Mouse (Mus musculus) gastrocnemius, postnatal 36 days (tissue): ENCODE measurements around the gene Rhox3a2. TPM values are rescaled to one million over a fixed set of nuclear protein-coding genes. Genes with fewer than 3 reads are reported as not detected.
"Not testable (repeated sequence)": the region's sequence is repeated elsewhere in the genome, so short reads cannot be mapped to it uniquely, and the experiment has no call there.

ENCODE experiments used
- DNase-seq, 2 experiments: peaks; one replicate each; pipeline ENCODE4 v3.0.0; 2022
- intact Hi-C: fragments of 180-260 bp; cut with DNase I; formaldehyde crosslinking; loops from one replicate; pipeline ENCODE4 v1.15.1; 2025
- long read RNA-seq, 2 experiments: library from polyadenylated mRNA; stranded (forward); transcript quantifications; one replicate each; pipeline ENCODE4 v2.0.0; 2021
- total RNA-seq, 2 experiments: library from RNA; stranded (reverse); gene quantifications; 2 replicates each; pipeline ENCODE4 v1.2.3; 2021

Rhox3a2 gene
- not detected for total RNA-seq
- long read RNA-seq, experiment 1, result 0 reads
- long read RNA-seq, experiment 2, result 0 reads

DNA sequence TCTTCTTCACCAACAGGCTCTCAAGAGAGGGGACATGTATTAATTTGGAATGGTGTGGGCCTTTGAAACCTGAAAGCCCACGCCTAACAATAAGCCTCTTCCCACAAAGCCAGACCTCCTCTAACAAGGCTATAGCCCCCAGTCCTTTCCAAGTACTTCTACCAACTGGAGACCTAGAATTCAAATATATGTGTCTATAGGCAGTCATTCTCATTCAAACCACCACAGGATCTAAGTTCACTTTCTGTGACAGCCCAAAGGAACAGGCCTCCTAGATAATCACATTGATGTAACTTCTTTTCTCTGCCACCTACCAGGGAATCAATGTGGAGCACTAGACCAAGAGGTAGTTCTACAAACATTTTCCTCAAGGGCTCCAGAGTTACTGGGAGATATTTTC is at the start of gene Rhox3a2:
Gene Rhox3a2 (plus strand): TSS at position 301 of the 400 bp plus-strand sequence.
- DNase-seq, intact Hi-C loops: not testable (repeated sequence)

DNA sequence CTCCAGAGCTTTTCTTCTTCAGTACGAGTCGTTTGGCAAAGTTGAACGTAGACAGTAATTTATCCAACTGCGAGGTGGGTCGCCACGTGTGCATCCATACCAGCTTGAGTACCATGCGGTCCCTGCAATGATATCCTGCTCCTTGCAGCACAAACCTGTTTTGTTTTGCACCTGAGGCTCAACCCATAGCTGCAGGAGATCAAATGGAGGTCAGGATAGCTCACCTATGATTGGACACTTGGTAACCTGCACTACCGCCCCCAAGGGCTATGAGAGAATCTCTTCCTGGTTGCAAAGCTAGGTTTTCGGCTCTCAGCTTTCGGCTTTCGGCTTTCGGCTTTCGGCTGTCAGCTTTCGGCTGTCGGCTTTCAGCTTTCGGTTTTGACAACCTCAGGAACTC is 10.7 kb downstream of the Rhox3a2 start, which contains the start of gene Rhox4a2:
Gene Rhox4a2 (plus strand): TSS at position 301 of the 400 bp plus-strand sequence.
- DNase-seq, intact Hi-C loops: not testable (repeated sequence)

DNA sequence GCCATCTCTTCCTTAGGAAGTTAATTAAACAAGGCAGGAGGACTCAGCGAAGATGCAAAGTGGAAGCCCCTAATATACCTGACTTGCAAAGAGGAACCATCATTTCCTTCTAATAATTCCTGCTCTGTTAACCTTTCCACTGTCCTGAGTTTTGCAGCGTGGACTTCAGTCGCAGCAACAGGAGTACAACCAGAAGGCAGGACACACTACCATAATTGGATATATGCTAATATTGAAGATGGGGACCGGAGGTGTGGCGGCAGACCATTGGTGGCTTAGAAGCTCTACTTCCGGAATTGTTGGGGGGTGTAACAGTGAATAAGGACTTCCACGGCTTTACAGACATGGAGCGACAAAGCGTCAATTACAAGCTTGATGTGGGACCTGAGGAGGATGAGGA is 31.9 kb downstream of the Rhox3a2 start, which contains the start of gene Rhox2b:
Gene Rhox2b (plus strand): TSS at position 301 of the 400 bp plus-strand sequence.
- intact Hi-C loops, DNase-seq: not testable (repeated sequence)

DNA sequence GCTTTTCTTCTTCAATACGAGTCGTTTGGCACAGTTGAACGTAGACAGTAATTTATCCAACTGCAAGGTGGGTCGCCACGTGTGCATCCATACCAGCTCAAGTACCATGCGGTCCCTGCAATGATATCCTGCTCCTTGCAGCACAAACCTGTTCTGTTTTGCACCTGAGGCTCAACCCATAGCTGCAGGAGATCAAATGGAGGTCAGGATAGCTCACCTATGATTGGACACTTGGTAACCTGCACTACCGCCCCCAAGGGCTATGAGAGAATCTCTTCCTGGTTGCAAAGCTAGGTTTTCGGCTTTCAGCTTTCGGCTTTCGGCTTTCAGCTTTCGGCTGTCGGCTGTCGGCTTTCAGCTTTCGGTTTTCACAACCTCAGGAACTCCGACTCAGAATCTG is 52.4 kb downstream of the Rhox3a2 start, which contains the start of gene Rhox4b:
Gene Rhox4b (plus strand): TSS at position 301 of the 400 bp plus-strand sequence.
- intact Hi-C loops, DNase-seq: not testable (repeated sequence)

Other genes starting within 250 kb of the Rhox3a2 start
- not detected for gene Akap14, start 211.2 kb upstream of the Rhox3a2 start, total RNA-seq
- gene Ndufa1, start 188.9 kb upstream of the Rhox3a2 start, total RNA-seq, result 100 to 1,000 TPM; 353 to 410 TPM
- 1 to 10 TPM; 1.9 to 3.4 TPM for gene Rnf113a1, start 188.8 kb upstream of the Rhox3a2 start, total RNA-seq
- gene Gm9, start 169.0 kb upstream of the Rhox3a2 start, total RNA-seq, result not detected
- not detected for gene Rhox1, start 157.8 kb upstream of the Rhox3a2 start, total RNA-seq
- gene Rhox2a, start 135.1 kb upstream of the Rhox3a2 start, total RNA-seq, result not detected
- gene Rhox3a, start 130.1 kb upstream of the Rhox3a2 start, total RNA-seq, result not detected
- gene Rhox4a, start 114.7 kb upstream of the Rhox3a2 start, total RNA-seq, result not detected
- not detected for gene Rhox4a2, start 10.8 kb downstream of the Rhox3a2 start, total RNA-seq
- gene Rhox2b, start 32.0 kb downstream of the Rhox3a2 start, total RNA-seq, result not detected
- gene Rhox4b, start 52.5 kb downstream of the Rhox3a2 start, total RNA-seq, result not detected
- not detected for gene Rhox2c, start 73.7 kb downstream of the Rhox3a2 start, total RNA-seq
- not detected for gene Rhox3c, start 78.6 kb downstream of the Rhox3a2 start, total RNA-seq
- not detected for gene Rhox4c, start 100.3 kb downstream of the Rhox3a2 start, total RNA-seq
- not detected for gene Rhox2d, start 113.4 kb downstream of the Rhox3a2 start, total RNA-seq
- not detected for gene Rhox4d, start 134.3 kb downstream of the Rhox3a2 start, total RNA-seq
- gene Rhox2e, start 150.4 kb downstream of the Rhox3a2 start, total RNA-seq, result not detected
- under 1 TPM in 1 of 2 experiments, not detected in 1; 0.76 TPM for gene Rhox3e, start 162.0 kb downstream of the Rhox3a2 start, total RNA-seq
- gene Rhox4e, start 177.4 kb downstream of the Rhox3a2 start, total RNA-seq, result not detected
- not detected for gene Rhox2f, start 191.4 kb downstream of the Rhox3a2 start, total RNA-seq
- gene Rhox3f, start 201.0 kb downstream of the Rhox3a2 start, total RNA-seq, result not detected
- not detected for gene Rhox4f, start 227.7 kb downstream of the Rhox3a2 start, total RNA-seq
- not detected for gene Rhox3g, start 248.6 kb downstream of the Rhox3a2 start, total RNA-seq